Mouse (Mus musculus) lung, adult 2 months (tissue): ENCODE results near the gene Ubox5.

Experiments used
- CTCF ChIP-seq: fragments of 200-500 bp; IDR thresholded peaks from 2 replicates; pipeline ENCODE4 v1.5.1; 2011; ENCODE audit warnings: mild to moderate bottlenecking, low read length, control low read depth; ENCODE audit not compliant: insufficient read depth
- POLR2A ChIP-seq: fragments of 200-500 bp; IDR thresholded peaks from 2 replicates; pipeline ENCODE4 v1.6.1; 2011; ENCODE audit warnings: low read depth, mild to moderate bottlenecking, control low read depth, low read length, borderline replicate concordance; ENCODE audit errors: extremely low read depth

- TF ChIP-seq CTCF = no peak
- TF ChIP-seq POLR2A = no peak
Measured at GRCm38 (mm10) chr2:130634739-130635411, 5.0 kb upstream of the Ubox5 start.
